Mouse (Mus musculus) neural tube, embryonic 14.5 days (tissue): ENCODE measurements at regions not wholly inside any gene's neighbourhood (a gene's known extent, or its start where the extent isn't known, plus 50 kb on each side); places are given as distances from the start of the nearest gene placed in this dataset.

Experiments used
- ATAC-seq: fragments of 200-750 bp; cut with Nextera tagmentation; 2 replicates; pipeline ENCODE4 v1.8.0; 2017; ENCODE audit warnings: low read depth, mild to moderate bottlenecking, moderate TSS enrichment, moderate library complexity
- H3K27ac ChIP-seq: fragments of 300-500 bp; sonication (generic); 2 replicates; pipeline ENCODE4 v1.5.1; 2014; ENCODE audit warnings: low read depth, mild to moderate bottlenecking, control low read depth, low read length, moderate library complexity, mixed read lengths
- H3K27me3 ChIP-seq: fragments of 300-500 bp; sonication (generic); 2 replicates; pipeline ENCODE4 v1.6.1; 2014; ENCODE audit warnings: low read length; ENCODE audit not compliant: control insufficient read depth, insufficient read depth
- H3K36me3 ChIP-seq: fragments of 300-500 bp; sonication (generic); 2 replicates; pipeline ENCODE4 v1.6.1; 2014; ENCODE audit warnings: low read length, mixed read lengths; ENCODE audit not compliant: control insufficient read depth, insufficient read depth
- H3K4me1 ChIP-seq: fragments of 300-500 bp; sonication (generic); 2 replicates; pipeline ENCODE4 v1.6.1; 2014; ENCODE audit warnings: low read length; ENCODE audit not compliant: control insufficient read depth, insufficient read depth
- H3K4me2 ChIP-seq: fragments of 300-500 bp; sonication (generic); 2 replicates; pipeline ENCODE4 v1.6.1; 2014; ENCODE audit warnings: mild to moderate bottlenecking, low read depth, low read length, control low read depth
- H3K4me3 ChIP-seq: fragments of 300-500 bp; sonication (generic); 2 replicates; pipeline ENCODE4 v1.5.1; 2014; ENCODE audit warnings: low read depth, low read length, control low read depth, mixed read lengths
- H3K9ac ChIP-seq: fragments of 300-500 bp; sonication (generic); replicated peaks from 2 replicates; pipeline ENCODE4 v1.6.1; 2014; ENCODE audit warnings: low read depth, mild to moderate bottlenecking, control low read depth, low read length, mixed read lengths
- H3K9me3 ChIP-seq: fragments of 300-500 bp; sonication (generic); 2 replicates; pipeline ENCODE4 v1.6.1; 2016; ENCODE audit warnings: low read length; ENCODE audit not compliant: control insufficient read depth
- WGBS: fragments of 180-500 bp; shearing (Covaris S2); extraction: QIAGEN DNeasy Blood & Tissue Kit; methylation state at CpG from one replicate; pipeline ENCODE4 v1.1.7; 2014; 5-methylcytosine and 5-hydroxymethylcytosine counted together

DNA sequence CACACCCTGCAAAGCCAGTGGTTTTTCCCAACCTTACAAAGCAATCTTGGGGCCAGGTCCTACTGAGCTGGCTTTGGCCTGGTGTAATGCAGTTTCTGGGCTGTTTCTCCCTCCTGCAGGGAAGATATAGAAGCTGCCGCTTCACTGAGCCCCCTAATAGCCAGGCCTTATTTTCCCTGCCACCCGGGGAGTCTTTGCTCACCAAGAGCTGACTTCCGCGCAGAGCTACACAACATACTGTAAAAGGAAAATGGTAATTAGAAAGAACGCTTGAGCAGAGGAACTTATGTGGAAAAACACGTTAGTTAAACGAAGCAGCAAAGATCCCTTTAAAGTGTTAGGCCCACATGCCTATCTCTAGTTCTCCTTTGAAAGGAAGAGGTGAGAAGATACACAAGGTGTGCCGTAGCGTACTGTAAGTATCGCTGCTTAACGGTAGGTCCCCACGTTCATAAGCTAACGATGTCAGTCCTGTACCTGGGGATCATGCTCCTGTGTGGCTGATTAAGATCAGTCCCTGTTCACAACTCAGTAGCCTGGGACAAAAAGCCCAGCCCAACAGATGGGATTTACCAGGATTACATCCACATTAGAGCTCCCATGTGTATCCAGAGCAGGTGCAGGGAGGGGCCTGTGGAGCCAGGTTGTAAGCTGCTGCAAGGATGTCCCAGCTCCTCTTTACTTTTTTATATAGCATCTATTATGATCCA, 307.5 kb upstream of the Chd6 start:
- H3K27me3 ChIP-seq: no peaks in the 10 kb centered on the region
- H3K9me3 ChIP-seq: no peaks in the 10 kb centered on the region
- no peak for ATAC-seq
- no peak overlapping the region for H3K4me3 ChIP-seq
- H3K4me2 ChIP-seq: no peak overlapping the region
- H3K36me3 ChIP-seq: no peaks in the 10 kb centered on the region
- WGBS: 52% methylated on average over 13 of the region's 13 CpGs
- no peaks in the 10 kb centered on the region; the same call in 1 of the 2 replicates for H3K4me1 ChIP-seq
- no peak overlapping the region for H3K9ac ChIP-seq
- no peak overlapping the region; the same call in 1 of the 2 replicates for H3K27ac ChIP-seq

DNA sequence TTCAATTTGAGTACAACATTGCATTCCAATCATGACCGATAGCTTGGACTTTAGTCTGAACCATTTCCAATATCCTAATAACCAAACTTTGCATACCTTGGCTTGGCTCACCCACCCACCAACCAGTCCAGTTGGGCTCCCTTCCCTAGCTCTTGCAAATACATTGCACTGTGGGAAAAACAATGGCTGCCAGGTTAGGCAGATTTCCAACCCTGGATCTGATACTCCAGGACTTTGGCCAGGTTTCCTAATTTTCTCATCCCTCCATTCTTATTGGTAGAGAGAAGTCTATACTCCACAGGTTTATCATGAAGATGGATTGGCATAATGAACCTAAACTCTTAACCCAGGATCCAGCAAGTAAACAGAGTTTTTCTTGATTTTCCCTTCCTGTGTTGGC, 299.4 kb upstream of the Chd6 start:
- ATAC-seq: no peak
- Histone ChIP-seq H3K9me3 (no peaks in the 10 kb centered on the region), H3K4me1 (no peaks in the 10 kb centered on the region), H3K27ac (no peak overlapping the region), H3K9ac (no peak overlapping the region), H3K4me3 (no peak overlapping the region), H3K4me2 (no peak overlapping the region), H3K36me3 (no peaks in the 10 kb centered on the region), H3K27me3 (no peaks in the 10 kb centered on the region)
- 100% methylated on average over 1 of the region's 1 CpGs for WGBS

- 69% methylated on average over 1 of the region's 1 CpGs for WGBS
- ATAC-seq: no peak
- H3K9me3 ChIP-seq: no peaks in the 10 kb centered on the region
These were observed 297.0 kb upstream of the Chd6 start for GRCm38 (mm10) chr2:161405847-161406384.

DNA sequence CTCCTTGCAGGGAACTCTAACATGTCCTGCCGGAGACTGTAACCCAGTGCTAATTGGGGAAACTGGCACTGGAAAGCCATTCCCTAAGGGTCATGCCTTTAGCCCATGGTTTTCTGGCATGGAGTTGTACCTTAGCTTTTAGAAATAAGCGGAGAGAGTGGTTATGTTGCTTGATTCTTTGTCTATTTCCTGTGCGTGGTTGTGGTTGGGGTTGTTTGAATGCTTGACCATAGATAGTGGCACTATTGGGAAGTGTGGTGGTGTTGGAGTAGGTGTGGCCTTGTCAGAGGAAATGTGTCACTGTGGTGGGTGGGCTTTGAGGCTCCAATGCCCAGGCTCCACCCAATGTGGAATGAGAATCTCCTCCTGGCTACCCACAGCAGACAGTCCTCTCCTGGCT, 289.2 kb upstream of the Chd6 start:
- H3K4me2 ChIP-seq: no peak overlapping the region
- H3K9me3 ChIP-seq: no peaks in the 10 kb centered on the region
- H3K36me3 ChIP-seq: no peaks in the 10 kb centered on the region
- no peak overlapping the region for H3K9ac ChIP-seq
- no peaks in the 10 kb centered on the region for H3K4me1 ChIP-seq
- no peaks in the 10 kb centered on the region for H3K27me3 ChIP-seq
- no peak overlapping the region for H3K4me3 ChIP-seq
- ATAC-seq: no peak
- H3K27ac ChIP-seq: no peak overlapping the region
- WGBS: 91% methylated on average over 3 of the region's 3 CpGs

More at GRCm38 (mm10) chr2:161405847-161406384, 297.0 kb upstream of the Chd6 start:
- Histone ChIP-seq H3K27ac (no peak overlapping the region), H3K4me1 (no peaks in the 10 kb centered on the region), H3K4me2 (no peak overlapping the region), H3K27me3 (no peaks in the 10 kb centered on the region), H3K9ac (no peak overlapping the region), H3K4me3 (no peak overlapping the region), H3K36me3 (no peaks in the 10 kb centered on the region)

DNA sequence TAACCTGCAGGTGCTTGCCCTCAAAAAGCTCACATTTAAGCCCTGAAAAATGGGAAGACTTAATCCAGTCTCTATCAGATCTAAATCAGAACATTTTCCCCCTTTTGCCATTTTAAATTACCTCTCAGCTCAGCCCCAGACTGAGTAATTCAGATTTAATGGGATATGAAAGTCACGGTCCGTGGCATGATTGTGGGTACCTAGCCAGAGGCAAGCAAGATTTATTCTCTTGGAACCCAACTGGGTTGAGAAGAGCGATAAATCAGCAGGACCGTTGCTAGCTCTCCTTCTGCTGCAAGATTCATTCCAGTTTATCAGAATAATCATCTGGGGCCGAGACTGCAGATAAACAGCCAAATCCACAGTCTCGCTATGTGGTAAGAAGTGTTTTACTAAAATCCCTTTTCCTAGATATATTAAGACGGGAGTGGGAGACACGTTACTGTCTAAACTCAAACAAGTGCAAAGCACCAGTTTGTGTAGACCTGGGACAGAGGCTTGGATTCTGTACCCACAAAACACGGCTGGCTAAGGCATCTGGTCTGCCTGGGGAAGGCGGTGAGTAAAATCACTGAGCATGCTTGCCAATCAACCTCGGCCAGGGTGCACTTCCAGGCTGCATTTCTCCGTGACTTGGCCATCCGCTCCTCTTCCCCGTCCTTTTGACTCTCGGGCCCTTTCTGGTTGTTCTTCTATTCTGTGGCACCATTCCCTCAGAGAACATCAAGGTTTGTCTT, 282.2 kb upstream of the Chd6 start:
- no peak overlapping the region for H3K4me3 ChIP-seq
- ATAC-seq: peak; percentile 61; the same call in 1 of the 2 replicates
- WGBS: 42% methylated on average over 15 of the region's 15 CpGs
- no peaks in the 10 kb centered on the region for H3K9me3 ChIP-seq
- H3K4me1 ChIP-seq: peaks cover 5% of the 10 kb centered on the region; the same call in 1 of the 2 replicates
- no peaks in the 10 kb centered on the region for H3K36me3 ChIP-seq
- H3K27ac ChIP-seq: peak overlapping the region; percentile 41; the same call in 1 of the 2 replicates
- H3K9ac ChIP-seq: no peak overlapping the region
- no peak overlapping the region for H3K4me2 ChIP-seq
- no peaks in the 10 kb centered on the region for H3K27me3 ChIP-seq

- no peak overlapping the region for H3K27ac ChIP-seq
- H3K36me3 ChIP-seq: no peaks in the 10 kb centered on the region
- H3K9me3 ChIP-seq: no peaks in the 10 kb centered on the region
- H3K27me3 ChIP-seq: no peaks in the 10 kb centered on the region
- no peak overlapping the region for H3K4me3 ChIP-seq
- peaks cover 5% of the 10 kb centered on the region; the same call in 1 of the 2 replicates for H3K4me1 ChIP-seq
- no peak overlapping the region for H3K4me2 ChIP-seq
- ATAC-seq: no peak
- no peak overlapping the region for H3K9ac ChIP-seq
- 83% methylated on average over 5 of the region's 5 CpGs for WGBS
These were observed 280.5 kb upstream of the Chd6 start for GRCm38 (mm10) chr2:161389318-161389835.

DNA sequence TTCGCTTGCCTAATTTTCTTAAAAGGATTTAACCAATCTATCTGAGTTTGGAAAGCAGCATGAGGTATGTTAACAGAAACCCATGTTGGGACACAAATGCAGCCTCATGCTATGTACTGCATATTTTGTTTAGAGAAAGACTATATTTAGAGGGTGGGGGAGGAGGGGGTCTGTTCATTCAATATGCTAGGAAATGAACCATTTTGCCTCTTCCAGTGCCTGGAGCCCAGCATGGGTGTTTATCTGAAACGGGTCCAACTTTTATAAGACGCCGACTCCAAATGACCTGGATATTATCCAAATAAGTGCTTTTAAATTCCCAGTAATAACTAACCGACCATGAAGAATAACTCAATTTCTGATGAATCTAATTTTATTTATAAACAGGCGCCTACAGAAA, 278.2 kb upstream of the Chd6 start:
- Histone ChIP-seq H3K4me1 (peaks cover 5% of the 10 kb centered on the region; the same call in 1 of the 2 replicates), H3K4me2 (no peak overlapping the region), H3K27me3 (no peaks in the 10 kb centered on the region), H3K27ac (no peak overlapping the region), H3K36me3 (no peaks in the 10 kb centered on the region), H3K9ac (no peak overlapping the region), H3K9me3 (no peaks in the 10 kb centered on the region), H3K4me3 (no peak overlapping the region)
- WGBS: 77% methylated on average over 6 of the region's 6 CpGs
- no peak for ATAC-seq

DNA sequence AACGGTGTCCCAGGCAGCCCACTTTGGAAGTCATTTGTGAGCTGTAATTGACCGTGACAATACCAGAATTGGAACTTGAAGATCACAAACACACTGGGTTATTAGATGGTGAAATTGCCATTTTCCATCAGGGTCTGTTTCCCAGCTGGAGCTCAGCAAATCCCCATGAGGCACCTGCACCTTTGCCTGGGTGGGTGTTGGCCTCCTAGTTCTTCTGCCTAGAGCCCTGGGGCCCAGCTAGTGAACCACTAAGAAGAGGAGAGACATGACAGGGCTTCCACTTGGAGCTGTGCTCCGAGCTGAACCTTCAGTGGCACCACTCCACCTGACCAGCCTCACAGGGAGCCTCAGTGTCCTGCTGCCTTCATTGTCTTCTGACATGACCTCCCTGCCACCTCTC, 273.5 kb upstream of the Chd6 start:
- no peaks in the 10 kb centered on the region for H3K27me3 ChIP-seq
- H3K4me2 ChIP-seq: no peak overlapping the region
- no peaks in the 10 kb centered on the region for H3K36me3 ChIP-seq
- no peak overlapping the region for H3K4me3 ChIP-seq
- no peak overlapping the region for H3K27ac ChIP-seq
- ATAC-seq: no peak
- no peaks in the 10 kb centered on the region for H3K9me3 ChIP-seq
- H3K4me1 ChIP-seq: no peaks in the 10 kb centered on the region
- no peak overlapping the region for H3K9ac ChIP-seq
- WGBS: 46% methylated on average over 3 of the region's 3 CpGs

- WGBS: 92% methylated on average over 4 of the region's 4 CpGs
- no peak for ATAC-seq
- Histone ChIP-seq H3K9me3 (no peaks in the 10 kb centered on the region), H3K36me3 (no peaks in the 10 kb centered on the region), H3K9ac (no peak overlapping the region), H3K27ac (no peak overlapping the region), H3K4me3 (no peak overlapping the region), H3K4me1 (no peaks in the 10 kb centered on the region), H3K27me3 (no peaks in the 10 kb centered on the region), H3K4me2 (no peak overlapping the region)
These were observed 269.4 kb upstream of the Chd6 start for GRCm38 (mm10) chr2:161378313-161378712.
